Mouse (Mus musculus) kidney, adult 11 months (tissue): ENCODE results near the gene Sdf4.
A peak's percentile ranks its signal among the peaks of the same experiment; 100 is the strongest.

ENCODE experiments used
- DNase-seq: peaks from one replicate; pipeline ENCODE4 v3.0.0; 2022

Sdf4 gene

DNA sequence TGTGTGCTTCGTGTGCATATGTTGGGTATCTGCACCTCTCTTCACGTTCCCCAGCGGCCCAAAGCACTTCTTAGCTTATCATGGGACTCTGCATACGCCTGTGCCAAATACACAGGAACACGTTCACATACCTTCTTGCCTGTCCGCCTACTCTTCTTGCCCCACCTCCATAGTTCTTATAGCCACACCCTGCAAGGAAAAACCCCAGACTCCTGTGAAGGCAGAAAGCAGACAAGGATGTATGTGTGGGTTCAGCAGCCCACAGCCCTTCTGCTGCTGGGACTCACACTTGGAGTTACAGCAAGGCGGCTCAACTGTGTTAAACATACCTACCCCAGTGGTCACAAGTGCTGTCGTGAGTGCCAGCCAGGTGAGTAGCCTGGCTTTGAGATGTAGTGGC, 21.0 kb downstream of the Sdf4 start, which contains the start of gene Tnfrsf4:
Gene Tnfrsf4, plus strand, starts transcription at position 207 of the 400 bp plus-strand sequence.
- no peak for DNase-seq

DNA sequence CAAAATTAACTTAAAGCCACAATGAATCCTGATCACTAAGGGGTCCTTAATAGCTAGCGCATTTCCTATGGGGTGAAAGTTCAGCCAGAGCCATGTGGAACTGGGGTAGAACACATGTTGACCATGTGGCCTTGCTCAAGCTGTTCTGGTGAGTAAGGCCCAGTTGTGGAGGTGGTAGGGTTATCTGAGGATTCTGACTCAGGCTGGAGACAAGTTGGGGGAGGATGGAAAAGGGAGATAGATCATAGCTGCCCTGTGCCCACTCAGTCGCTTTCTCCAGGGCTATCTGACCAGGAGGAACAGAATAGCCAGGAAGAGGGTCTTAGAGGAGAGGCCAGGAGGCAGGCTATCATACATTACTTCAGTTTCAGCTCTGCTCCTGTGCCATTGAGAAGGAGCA, 21.8 kb downstream of the Sdf4 start:
- DNase-seq: no peak

DNA sequence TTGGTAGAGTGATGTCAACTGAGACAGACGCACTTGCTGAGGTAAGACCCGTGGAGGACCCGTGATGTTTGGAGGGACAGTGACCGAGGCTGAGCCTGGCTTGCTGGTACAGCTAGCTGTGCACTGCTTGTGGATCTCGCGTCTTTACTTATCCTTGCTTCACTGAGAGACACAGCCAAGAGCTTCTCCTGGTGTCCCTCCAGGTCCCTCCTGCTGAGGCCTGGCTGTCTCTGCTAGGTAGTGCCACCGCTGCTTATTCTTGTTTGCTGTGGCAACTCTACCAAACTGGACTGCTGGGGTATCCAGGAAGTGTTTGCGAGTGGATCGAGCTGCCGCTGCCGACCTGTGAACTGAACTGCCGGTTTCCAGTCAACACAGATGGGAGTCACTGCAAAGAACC, 27.1 kb downstream of the Sdf4 start:
- no peak for DNase-seq

DNA sequence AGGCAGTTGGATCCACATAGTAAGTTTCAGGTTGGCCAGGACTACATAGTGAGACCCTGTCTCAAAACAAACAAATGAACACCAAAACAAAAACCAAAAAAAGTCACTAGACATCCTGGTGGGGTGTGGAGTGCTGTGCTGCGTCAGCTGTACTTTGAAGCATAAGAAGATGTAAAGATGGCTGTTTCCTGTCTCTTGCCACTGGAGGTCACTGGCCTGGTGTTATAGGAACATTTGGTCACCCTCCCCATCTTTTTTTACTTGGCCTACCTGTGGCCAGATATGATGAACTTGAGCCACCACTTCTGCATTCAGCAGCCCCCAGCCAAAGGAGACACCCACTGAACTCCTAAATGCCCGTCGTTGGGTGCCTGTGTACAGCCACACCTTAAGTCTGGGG, 28.7 kb downstream of the Sdf4 start:
- no peak for DNase-seq

DNA sequence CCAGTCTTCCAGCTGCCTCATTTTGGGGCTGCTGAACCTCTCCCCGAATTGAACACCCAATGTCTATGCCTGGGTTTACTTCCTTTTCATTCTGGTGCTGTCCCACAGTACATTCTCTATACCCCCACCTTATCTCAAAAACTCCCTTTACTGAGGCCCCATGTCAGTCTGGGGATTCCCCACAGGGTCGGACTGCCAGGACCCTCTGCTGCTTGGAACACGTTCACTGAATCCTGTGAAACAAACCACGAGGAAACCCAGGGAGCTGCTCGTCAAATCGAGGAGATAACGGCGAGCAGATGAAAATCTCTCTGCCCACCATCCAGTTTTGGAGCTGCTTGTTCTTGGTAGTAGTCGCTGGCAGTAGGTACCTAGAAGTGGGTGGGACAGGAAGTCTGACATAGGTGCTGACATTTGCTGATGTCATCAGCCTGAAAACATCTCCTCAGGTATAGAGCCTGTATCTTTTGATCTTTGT, 29.3 kb downstream of the Sdf4 start:
- DNase-seq: no peak

DNA sequence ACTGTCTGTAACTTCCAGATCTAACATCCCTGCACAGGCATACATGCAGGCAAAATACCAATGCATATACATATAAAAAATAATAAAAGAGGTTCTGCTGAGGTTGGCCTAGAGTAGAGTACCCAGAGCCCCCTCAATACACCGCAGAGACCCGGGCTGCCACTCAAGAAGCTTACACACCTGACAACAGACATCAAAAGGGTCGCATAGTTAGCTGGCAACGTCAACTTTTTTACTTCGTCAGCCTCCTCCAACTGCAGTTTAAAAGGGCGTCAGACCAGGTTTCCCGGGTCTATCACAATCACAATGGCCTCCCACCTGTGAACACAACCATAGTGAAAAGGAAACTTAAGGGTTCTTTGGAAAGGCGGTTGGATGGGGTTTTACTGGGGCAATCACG, 30.8 kb downstream of the Sdf4 start:
- no peak for DNase-seq

DNA sequence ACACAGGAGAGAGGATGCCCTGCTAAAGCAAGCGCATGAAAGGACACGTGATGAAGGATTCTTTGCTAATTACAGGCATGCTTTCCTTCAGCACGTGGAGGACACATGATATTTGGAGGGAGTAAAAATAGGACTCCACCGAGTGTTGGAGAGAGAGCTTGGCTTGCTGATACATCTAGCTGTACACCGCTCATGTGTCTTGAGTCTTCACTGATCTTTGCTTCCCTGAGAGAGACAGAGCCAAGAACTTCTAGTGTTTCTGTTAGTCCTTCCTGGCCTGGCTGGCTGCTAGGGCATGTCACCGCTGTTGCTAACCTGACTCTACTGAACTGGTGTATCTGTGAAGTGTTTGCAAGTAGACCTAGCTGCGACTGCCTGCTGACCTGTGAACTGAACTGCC, 31.5 kb downstream of the Sdf4 start:
- no peak for DNase-seq

DNA sequence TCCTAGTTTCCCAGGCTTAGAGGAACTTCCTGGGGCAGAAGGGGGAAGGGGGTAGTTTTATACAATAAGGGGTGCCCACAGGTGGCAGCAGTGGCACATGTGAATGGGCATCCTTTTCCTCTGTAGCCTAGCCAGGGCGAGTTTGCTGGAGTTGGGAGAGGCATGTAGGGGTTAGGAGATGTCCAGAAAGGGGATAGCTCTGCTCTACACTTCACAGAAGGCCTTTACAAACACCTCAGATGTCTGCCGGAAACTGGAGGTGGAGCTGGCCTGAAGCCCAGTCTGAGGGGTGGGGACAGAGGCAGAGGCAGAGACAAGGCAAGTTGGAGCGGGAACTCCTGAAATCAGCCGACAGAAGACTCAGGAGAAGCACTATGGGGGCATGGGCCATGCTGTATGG, 33.3 kb downstream of the Sdf4 start, which contains the start of gene Tnfrsf18:
Gene Tnfrsf18, plus strand, starts transcription at position 152 of the 400 bp plus-strand sequence.
- DNase-seq: no peak

DNA sequence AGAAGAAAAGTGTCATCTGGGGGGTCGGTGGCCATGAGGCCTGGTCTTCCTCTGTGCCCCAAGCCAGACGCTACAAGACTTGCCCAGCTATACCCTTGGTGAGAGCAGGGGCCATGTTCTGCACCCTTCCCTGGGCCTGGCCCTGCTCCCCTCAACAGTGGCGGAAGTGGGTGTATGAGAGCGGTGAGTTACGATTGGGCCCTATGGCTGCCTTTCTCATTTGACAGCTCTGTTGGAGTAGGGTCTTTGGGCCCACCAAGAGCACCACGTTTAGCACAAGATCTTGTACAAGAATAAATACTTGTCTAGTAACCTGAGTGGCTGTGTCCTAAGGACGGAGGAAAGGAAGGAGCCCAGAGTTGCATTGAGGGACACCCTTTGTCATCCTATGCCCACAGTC, 35.9 kb downstream of the Sdf4 start:
- no peak for DNase-seq

DNA sequence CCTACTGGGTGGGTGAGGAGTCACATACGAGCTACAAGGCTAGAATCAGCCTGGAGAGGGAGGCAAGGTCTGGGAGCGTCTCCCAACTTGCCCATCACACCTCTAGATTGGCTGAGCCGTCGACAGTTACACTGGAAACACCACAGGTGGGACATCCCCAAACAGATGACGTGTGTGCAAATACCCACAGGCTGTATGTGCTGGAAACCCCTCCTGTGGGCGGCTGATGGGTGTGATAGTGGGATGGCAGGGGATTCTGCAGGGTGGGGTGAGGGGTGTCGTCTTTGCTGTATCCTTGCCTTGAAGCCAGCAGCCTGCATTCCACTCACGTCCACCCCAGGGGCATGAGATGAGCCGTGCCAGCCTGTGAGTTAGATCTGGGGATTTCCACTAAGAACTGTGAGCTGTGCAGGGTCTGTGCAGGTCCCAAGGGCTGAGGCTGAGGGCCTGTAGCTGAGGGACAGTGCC, 38.0 kb downstream of the Sdf4 start:
- no peak for DNase-seq

DNA sequence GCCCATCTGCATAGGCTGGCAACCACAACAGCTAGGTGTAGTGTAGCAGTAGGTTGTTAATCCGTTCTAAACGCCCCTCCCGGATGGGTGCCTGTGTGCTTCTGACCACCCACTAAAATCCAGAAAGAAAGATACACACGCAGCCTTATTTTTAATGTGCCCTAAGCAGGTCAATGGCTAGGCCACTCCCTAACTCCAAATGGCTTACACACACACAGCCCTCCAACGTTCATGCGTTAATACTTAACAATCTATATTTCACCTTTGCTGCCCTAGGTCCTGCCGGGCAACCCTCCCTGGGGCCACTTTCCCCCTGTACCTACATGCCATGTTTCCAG, 38.6 kb downstream of the Sdf4 start:
- no peak for DNase-seq

DNA sequence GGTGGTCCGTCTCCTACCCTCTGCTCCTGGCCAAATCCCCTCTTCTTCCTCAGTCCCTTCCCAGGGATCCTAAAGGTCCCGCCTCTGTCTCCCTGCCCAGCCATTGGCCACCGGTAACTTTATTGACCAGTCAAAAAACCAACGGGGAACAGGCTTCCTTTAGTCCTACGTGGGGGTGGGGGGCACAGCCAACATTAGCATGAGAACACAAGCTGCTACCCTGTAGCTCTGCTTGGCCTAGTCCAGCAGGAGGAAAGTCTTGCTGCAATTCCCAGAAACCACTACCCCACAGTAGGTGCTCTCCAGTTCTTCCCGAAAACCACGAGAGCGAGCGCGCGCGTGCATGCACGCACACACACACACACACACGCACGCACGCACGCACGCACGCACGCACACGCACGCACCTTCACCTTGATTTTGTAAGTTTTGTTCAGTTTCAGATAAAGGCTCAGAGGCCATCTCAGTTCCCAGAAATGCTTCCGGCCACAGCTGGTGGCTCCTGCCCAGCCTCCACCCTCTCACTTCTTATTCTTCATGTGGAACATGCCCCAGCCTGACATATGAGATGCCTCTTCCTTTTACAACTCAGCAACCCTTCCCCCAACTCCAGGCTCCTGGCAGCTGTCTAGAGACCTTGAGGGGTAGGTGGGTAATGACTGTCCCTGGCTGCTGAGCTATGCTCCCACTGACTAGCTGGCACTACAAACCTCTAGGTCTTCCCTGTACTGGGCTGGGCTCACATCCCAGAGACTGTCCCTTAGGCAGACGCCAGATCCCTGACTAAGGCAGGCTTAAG, 39.1 kb downstream of the Sdf4 start:
- DNase-seq: peak; percentile 78

DNA sequence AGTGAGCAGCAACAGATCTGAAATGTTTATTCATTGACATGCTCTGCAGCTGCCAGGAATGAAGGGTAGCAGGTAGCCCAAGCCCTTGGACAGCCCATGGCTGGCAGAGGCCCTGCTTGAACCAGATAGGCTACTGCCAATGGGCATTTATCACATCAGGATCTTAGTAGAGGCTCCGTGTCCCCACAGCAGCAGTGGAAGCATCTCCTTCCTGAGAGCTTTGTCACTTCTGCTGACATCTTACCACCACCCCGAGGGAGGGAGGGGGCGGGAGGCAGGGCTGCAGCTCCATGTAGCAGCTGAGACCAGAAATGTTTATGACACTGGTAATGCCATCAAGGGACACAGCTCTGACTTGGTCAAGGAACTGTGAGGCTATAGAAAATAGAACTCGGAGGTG, 40.2 kb downstream of the Sdf4 start:
- no peak for DNase-seq

DNA sequence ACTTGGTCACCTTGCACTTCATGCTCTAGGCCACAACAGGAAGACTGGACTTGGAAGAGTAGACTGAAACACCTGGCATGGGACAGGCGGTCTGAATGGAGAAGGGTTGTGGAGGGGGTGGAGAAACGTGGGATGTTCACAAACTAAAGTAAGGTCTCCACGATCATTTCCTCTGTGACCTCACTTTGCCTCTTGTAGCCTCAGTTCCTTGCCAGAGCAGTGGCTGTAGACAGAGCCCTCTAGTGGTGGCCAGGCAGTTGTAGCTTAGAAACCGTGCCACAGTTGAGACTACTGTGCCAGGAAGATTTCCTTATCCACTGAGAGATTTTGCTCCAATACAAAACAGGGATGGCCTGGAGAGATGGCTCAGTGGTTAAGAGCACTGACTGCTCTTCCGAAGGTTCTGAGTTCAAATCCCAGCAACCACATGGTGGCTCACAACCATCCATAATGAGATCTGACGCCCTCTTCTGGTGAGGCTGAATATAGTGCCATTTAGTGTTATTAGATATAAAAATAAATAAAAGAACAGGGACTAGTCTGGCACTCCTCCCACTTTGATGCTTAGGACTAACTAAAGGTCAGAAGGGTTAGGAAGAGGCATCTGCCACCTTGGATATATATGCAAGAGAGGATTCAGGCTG, 40.9 kb downstream of the Sdf4 start:
- no peak for DNase-seq

DNA sequence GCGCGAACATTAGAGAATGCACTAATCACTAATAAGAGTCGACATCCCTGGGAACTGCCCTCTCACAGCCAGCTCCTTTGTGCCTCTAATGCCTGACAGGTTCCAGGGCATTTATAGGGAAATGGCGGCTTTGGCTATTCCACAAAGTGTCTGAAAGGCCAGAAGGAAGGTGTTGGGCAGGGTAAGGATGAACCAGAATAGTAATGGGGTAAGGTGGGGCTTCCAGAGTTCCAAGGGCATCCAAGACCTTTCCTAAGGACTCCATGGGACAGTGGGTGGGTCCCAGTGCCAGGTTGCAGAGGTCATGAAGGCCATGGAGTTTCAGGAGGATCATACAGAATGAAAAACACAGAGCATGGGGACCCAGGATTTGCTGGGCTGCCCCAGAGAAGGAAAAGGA, 41.6 kb downstream of the Sdf4 start:
- DNase-seq: no peak

DNA sequence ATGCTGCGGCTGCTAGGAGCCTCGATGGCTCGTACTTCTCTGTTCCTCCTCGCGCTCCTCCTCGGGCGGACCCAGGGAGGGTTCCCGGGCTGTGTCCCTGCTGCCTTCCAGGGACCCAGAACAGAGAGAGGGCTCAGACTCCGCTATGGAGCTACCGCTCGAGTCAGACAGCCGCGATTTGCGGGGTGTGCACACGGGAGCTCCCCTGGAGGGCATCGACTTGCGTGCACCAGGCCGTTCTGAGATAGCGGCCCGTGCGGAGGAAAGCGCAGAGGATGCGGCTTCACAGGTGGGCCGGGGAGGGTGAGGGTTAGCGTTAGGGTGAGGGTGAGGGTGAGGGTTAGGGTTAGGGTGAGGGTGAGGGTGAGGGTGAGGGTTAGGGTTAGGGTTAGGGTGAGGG, 42.2 kb downstream of the Sdf4 start:
- DNase-seq: no peak

DNA sequence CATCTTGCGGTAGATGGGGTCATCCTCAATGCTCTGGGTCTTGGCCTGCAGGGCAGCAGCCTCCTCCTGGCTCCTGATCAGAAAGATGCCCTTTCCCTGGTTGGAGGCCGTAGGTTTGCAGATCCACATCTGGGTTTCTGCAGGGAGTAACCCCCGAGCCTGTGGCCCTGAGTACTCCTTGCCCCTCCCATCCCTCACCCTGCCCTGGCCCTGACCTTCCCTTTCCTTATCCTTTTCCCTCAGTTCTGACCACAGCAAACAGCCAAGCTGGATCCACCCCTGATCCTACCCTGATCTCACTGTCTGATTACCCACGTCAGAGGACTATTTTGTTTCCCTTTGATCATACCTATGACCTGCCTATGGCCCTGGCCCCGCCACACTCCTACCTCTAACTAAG, 52.1 kb downstream of the Sdf4 start:
- no peak for DNase-seq

DNA sequence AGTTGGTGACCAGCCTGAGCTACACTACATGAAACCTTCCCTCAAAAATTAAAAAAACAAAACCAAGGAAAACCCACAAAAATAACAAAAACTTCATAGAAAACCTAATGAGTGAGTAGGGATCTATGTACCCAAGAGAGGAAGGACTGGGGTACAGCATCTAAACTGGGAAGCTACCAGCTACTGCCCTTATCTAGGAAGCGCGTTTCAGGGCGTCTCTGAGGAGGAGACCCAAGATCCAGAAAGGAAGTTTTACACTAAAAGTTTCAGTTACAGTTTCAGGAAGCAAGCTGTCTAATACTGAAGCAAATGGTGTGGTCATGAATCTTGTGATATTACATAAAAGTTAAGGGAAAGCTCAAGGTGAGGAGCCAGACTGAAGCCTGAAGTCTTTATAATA, 57.1 kb downstream of the Sdf4 start:
- no peak for DNase-seq

DNA sequence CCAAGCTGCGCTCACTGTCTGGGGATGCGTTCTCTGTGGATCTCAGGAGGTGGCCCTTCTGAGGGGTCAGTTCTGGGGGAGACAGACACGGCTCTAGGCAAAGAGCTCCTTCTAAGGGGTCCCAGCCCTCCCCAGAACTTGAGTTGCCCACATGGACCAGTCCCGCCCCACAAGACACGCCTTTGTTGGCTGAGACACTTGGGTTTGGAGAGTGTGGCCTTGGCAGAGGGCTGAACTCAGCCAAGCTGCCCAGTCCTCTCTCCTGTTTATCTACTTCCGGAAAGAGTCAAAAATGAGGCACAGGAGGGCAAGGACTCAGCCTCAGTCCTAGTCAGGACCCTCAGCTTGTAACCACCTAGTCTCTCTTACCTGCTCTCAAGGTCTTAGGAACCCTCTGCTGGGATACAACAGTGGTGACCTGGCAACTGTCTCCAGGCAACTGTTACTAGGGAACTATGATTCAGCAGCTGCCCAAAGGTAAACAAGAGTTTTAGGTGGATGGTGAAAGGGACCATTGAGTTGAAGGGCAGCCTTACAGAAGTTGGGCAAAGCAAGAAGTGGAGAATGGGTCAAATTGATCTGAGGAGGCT, 57.8 kb downstream of the Sdf4 start:
- DNase-seq: no peak

DNA sequence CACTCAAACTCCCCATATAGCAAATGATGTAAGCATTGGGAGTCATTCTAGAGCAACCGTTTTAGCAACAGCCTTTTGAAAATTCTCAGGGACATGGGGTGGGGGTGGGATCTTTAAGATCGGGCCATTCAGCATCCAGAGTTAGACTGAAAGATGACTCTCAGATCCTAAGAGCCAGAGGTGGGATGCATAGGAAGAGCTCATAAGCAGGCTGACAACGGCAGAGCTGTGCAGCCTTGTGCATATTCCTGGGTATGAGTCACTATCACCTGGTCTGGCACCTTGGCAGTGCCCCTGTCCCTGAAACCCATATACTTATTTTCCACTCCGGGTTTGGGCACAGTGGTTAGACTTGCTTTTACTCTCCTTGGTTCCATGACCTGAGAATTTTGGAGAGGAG, 60.4 kb downstream of the Sdf4 start:
- DNase-seq: no peak

DNA sequence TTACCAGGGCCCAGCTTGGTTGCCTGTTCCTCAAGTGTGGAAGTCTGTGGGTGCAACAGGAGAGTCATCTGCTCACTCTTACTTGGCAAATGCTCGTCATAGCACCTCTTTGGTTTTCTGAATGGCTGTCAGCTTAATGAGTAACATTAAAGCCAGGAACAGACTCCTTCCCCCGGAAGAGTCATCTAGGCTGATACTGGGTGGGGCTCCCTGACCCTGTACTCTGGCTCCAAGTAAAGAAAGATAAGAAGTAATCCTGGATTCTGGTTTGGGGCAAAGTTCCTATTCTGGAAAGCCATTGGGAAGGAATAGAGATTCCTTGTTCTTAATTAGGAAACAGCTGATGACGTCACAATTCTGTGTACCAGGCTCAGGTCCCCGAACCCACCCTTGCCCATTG, 61.5 kb downstream of the Sdf4 start:
- DNase-seq: no peak

DNA sequence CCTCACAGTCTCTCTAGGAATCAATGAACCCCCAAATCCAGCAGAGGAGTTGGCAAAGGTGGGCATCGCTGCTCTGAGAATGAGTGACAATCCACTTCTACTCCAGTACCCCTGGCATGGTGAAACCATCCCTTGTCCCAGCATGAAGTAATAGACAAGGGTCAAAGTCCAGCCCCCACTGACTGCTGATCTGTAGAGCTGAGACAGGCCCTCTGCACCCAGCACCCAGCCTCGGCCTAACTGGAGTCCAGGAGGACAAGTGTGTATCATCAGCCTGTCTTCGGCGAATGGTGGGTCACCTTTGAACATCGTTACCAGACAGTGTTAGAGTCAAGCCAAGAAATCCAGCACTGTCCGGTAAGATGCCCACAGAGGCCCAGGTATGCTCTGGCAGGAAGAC, 61.9 kb downstream of the Sdf4 start:
- peak; percentile 80 for DNase-seq

DNA sequence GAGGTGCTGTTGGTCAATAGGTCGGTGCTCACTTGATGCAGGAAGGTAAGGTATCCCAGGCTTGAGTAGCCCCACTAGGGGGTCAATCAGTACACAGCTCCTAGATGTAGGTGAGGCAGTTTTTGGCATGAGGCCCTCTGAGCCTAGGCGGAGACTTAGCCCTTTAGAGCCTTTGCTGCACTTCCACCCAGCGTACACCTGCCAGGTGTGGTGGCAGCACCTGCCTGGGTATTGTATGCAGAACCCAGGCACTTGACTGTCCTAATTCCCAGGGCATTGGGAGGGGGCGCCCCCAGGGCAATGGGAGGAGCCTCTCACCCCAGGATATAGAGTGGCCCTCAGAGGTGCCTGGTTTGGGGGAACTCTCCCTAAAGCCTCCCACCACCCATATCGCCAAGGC, 62.5 kb downstream of the Sdf4 start:
- DNase-seq: no peak

DNA sequence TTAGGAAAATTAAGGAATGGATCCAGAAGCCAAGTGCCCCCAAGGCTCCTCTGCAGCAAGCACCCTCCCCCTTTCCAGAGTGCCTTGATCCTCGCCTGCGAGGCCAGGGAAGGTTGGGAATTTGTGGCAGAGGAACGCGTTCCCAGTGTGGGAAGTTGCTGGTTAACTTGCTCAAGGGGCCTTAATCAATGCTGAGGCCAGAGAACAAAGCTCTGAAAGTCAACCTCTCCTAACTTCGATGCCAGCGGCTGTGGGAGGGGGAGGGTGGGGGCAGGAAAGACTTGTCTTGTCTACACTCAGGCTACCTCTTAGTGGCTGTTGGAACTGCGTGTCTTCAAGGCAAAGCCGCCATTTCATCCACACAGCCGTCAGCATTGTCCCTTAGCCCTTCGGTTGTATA, 65.0 kb downstream of the Sdf4 start:
- DNase-seq: no peak
